Mouse (Mus musculus) kidney, embryonic 15.5 days (tissue): ENCODE results near the gene Zfp184. TPM values are rescaled to one million over a fixed set of nuclear protein-coding genes. Genes with fewer than 3 reads are reported as not detected.

Experiments
- ATAC-seq: fragments of 200-750 bp; cut with Nextera tagmentation; replicated peaks from 2 replicates; pipeline ENCODE4 v1.8.0; 2017; ENCODE audit warnings: moderate TSS enrichment; ENCODE audit not compliant: low FRiP score
- H3K27ac ChIP-seq: fragments of 300-500 bp; sonication (generic); 2 replicates; pipeline ENCODE4 v1.5.1; 2015; ENCODE audit warnings: mild to moderate bottlenecking, inconsistent platforms
- H3K27me3 ChIP-seq: fragments of 300-500 bp; sonication (generic); 2 replicates; pipeline ENCODE4 v1.6.1; 2015; ENCODE audit warnings: inconsistent platforms
- H3K36me3 ChIP-seq: fragments of 300-500 bp; sonication (generic); 2 replicates; pipeline ENCODE4 v1.6.1; 2015; ENCODE audit warnings: inconsistent platforms
- H3K4me1 ChIP-seq: fragments of 300-500 bp; sonication (generic); 2 replicates; pipeline ENCODE4 v1.6.1; 2015; ENCODE audit warnings: inconsistent platforms
- H3K4me2 ChIP-seq: fragments of 300-500 bp; sonication (generic); 2 replicates; pipeline ENCODE4 v1.6.1; 2015; ENCODE audit warnings: moderate library complexity, mild to moderate bottlenecking, inconsistent platforms
- H3K4me3 ChIP-seq: fragments of 300-500 bp; sonication (generic); replicated peaks from 2 replicates; pipeline ENCODE4 v1.5.1; 2015; ENCODE audit warnings: mild to moderate bottlenecking, inconsistent platforms
- H3K9ac ChIP-seq: fragments of 300-500 bp; sonication (generic); 2 replicates; pipeline ENCODE4 v1.6.1; 2015; ENCODE audit warnings: mild to moderate bottlenecking, inconsistent platforms
- H3K9me3 ChIP-seq: fragments of 300-500 bp; sonication (generic); replicated peaks from 2 replicates; pipeline ENCODE4 v1.6.1; 2016; ENCODE audit warnings: inconsistent platforms
- WGBS: fragments of 180-500 bp; shearing (Covaris S2); methylation state at CpG from one replicate; pipeline ENCODE4 v1.1.7; 2015; ENCODE audit warnings: mixed read lengths; 5-methylcytosine and 5-hydroxymethylcytosine counted together
- polyA plus RNA-seq: library from polyadenylated mRNA; unstranded; fragments of >200 nt; fragmentation: Nextera tagmentation; extraction: Ambion mirVana; gene quantifications from 2 replicates; pipeline ENCODE4 v1.2.1, GENCODE M21; 2015

Gene Zfp184
- polyA plus RNA-seq, 1 experiment from 2014 or later, result 12.1 TPM

- H3K9ac ChIP-seq, result no peak overlapping the region
- peak overlapping the region; percentile 62 for H3K4me2 ChIP-seq
- under 1% methylated on average over 21 of the region's 21 CpGs for WGBS
- H3K27ac ChIP-seq, result no peak overlapping the region
- peaks cover 83% of the 10 kb centered on the region for H3K27me3 ChIP-seq
- H3K4me1 ChIP-seq, result peaks cover 25% of the 10 kb centered on the region
- H3K9me3 ChIP-seq, result no peaks in the 10 kb centered on the region
- no peaks in the 10 kb centered on the region for H3K36me3 ChIP-seq
- 0 out of 2 replicates have a peak, but pooled peaks have one; percentile 66 for ATAC-seq
- peak overlapping the region; percentile 41 for H3K4me3 ChIP-seq
Measured at GRCm38 (mm10) chr13:21995331-21995914, 50.5 kb downstream of the Zfp184 start.

GRCm38 (mm10) chr13:21996101-21996839 is 51.4 kb downstream of the Zfp184 start:
- no peaks in the 10 kb centered on the region for H3K36me3 ChIP-seq
- no peak for ATAC-seq
- H3K4me1 ChIP-seq, result peaks cover 25% of the 10 kb centered on the region
- H3K9me3 ChIP-seq, result no peaks in the 10 kb centered on the region
- WGBS, result 3% methylated on average over 12 of the region's 12 CpGs
- H3K4me2 ChIP-seq, result peak overlapping the region; percentile 62
- no peak overlapping the region for H3K27ac ChIP-seq
- H3K9ac ChIP-seq, result no peak overlapping the region
- H3K4me3 ChIP-seq, result peak overlapping the region; percentile 41
- H3K27me3 ChIP-seq, result peaks cover 88% of the 10 kb centered on the region

- no peak for ATAC-seq
- H3K27me3 ChIP-seq, result peaks cover 88% of the 10 kb centered on the region
Measured at GRCm38 (mm10) chr13:21996840-21997185, 51.9 kb downstream of the Zfp184 start.

GRCm38 (mm10) chr13:21997201-21997820 is 52.4 kb downstream of the Zfp184 start:
- Histone ChIP-seq H3K4me1 (peaks cover 25% of the 10 kb centered on the region), H3K27me3 (peaks cover 91% of the 10 kb centered on the region), H3K4me2 (peak overlapping the region; percentile 62), H3K9ac (no peak overlapping the region), H3K9me3 (no peaks in the 10 kb centered on the region), H3K36me3 (no peaks in the 10 kb centered on the region), H3K27ac (no peak overlapping the region), H3K4me3 (peak overlapping the region; percentile 31)
- no peak for ATAC-seq
- 2% methylated on average over 21 of the region's 21 CpGs for WGBS

More at GRCm38 (mm10) chr13:21996840-21997185, 51.9 kb downstream of the Zfp184 start:
- Histone ChIP-seq H3K4me1 (peaks cover 25% of the 10 kb centered on the region), H3K4me2 (peak overlapping the region; percentile 62), H3K9me3 (no peaks in the 10 kb centered on the region), H3K27ac (no peak overlapping the region), H3K36me3 (no peaks in the 10 kb centered on the region), H3K4me3 (peak overlapping the region; percentile 31), H3K9ac (no peak overlapping the region)
- WGBS, result 1% methylated on average over 13 of the region's 13 CpGs

- 8% methylated on average over 4 of the region's 4 CpGs for WGBS
- Histone ChIP-seq H3K36me3 (no peaks in the 10 kb centered on the region), H3K4me2 (no peak overlapping the region), H3K9me3 (no peaks in the 10 kb centered on the region), H3K4me3 (peak overlapping the region; percentile 31), H3K27ac (no peak overlapping the region), H3K27me3 (peaks cover 91% of the 10 kb centered on the region), H3K4me1 (peaks cover 25% of the 10 kb centered on the region), H3K9ac (no peak overlapping the region)
- no peak for ATAC-seq
Measured at GRCm38 (mm10) chr13:21997821-21998220, 52.9 kb downstream of the Zfp184 start.

GRCm38 (mm10) chr13:21998412-21998811 is 53.5 kb downstream of the Zfp184 start:
- whole genome bisulfite sequencing, result 17% methylated on average over 3 of the region's 3 CpGs
- Histone ChIP-seq H3K9me3 (no peaks in the 10 kb centered on the region), H3K27ac (no peak overlapping the region), H3K4me2 (no peak overlapping the region), H3K27me3 (peaks cover 94% of the 10 kb centered on the region), H3K36me3 (no peaks in the 10 kb centered on the region), H3K9ac (no peak overlapping the region), H3K4me1 (peaks cover 25% of the 10 kb centered on the region), H3K4me3 (no peak overlapping the region)
- no peak for ATAC-seq

GRCm38 (mm10) chr13:21999147-21999546 is 54.3 kb downstream of the Zfp184 start:
- Histone ChIP-seq H3K36me3 (no peaks in the 10 kb centered on the region), H3K4me3 (no peak overlapping the region), H3K4me2 (no peak overlapping the region), H3K9me3 (no peaks in the 10 kb centered on the region), H3K27me3 (peaks cover 97% of the 10 kb centered on the region), H3K9ac (no peak overlapping the region), H3K27ac (no peak overlapping the region), H3K4me1 (peaks cover 25% of the 10 kb centered on the region)
- 33% methylated on average over 4 of the region's 4 CpGs for WGBS
- no peak for ATAC-seq

- Histone ChIP-seq H3K27ac (no peak overlapping the region), H3K27me3 (peaks cover 100% of the 10 kb centered on the region), H3K4me2 (no peak overlapping the region), H3K4me3 (no peak overlapping the region), H3K9ac (no peak overlapping the region), H3K36me3 (no peaks in the 10 kb centered on the region), H3K4me1 (peaks cover 25% of the 10 kb centered on the region), H3K9me3 (no peaks in the 10 kb centered on the region)
- ATAC-seq, result no peak
- 45% methylated on average over 2 of the region's 2 CpGs for whole genome bisulfite sequencing
Measured at GRCm38 (mm10) chr13:22001346-22001745, 56.5 kb downstream of the Zfp184 start.

- no peaks in the 10 kb centered on the region for H3K36me3 ChIP-seq
- no peak for ATAC-seq
- H3K4me3 ChIP-seq, result no peak overlapping the region
- H3K9me3 ChIP-seq, result no peaks in the 10 kb centered on the region
- H3K4me1 ChIP-seq, result peaks cover 26% of the 10 kb centered on the region
- H3K9ac ChIP-seq, result no peak overlapping the region
- no peak overlapping the region for H3K4me2 ChIP-seq
- WGBS, result 13% methylated on average over 5 of the region's 5 CpGs
- H3K27me3 ChIP-seq, result peaks cover 100% of the 10 kb centered on the region
- H3K27ac ChIP-seq, result no peak overlapping the region
Measured at GRCm38 (mm10) chr13:22001823-22002222, 56.9 kb downstream of the Zfp184 start.

- Histone ChIP-seq H3K36me3 (no peaks in the 10 kb centered on the region), H3K4me3 (peak overlapping the region; percentile 56), H3K9ac (peak overlapping the region; percentile 23), H3K9me3 (no peaks in the 10 kb centered on the region), H3K4me1 (peaks cover 23% of the 10 kb centered on the region), H3K4me2 (peak overlapping the region; percentile 93), H3K27ac (no peak overlapping the region), H3K27me3 (peaks cover 100% of the 10 kb centered on the region)
- WGBS, result under 1% methylated on average over 45 of the region's 45 CpGs
- ATAC-seq, result peak; percentile 91
Measured at GRCm38 (mm10) chr13:22005605-22006333, 60.9 kb downstream of the Zfp184 start.

- no peaks in the 10 kb centered on the region for H3K9me3 ChIP-seq
- H3K4me1 ChIP-seq, result peaks cover 23% of the 10 kb centered on the region
- peak overlapping the region; percentile 93 for H3K4me2 ChIP-seq
- no peaks in the 10 kb centered on the region for H3K36me3 ChIP-seq
- peak overlapping the region; percentile 56 for H3K4me3 ChIP-seq
- under 1% methylated on average over 38 of the region's 38 CpGs for WGBS
- ATAC-seq, result peak; percentile 93
- peak overlapping the region; percentile 23 for H3K9ac ChIP-seq
- H3K27me3 ChIP-seq, result peaks cover 98% of the 10 kb centered on the region
- no peak overlapping the region for H3K27ac ChIP-seq
Measured at GRCm38 (mm10) chr13:22006334-22007120, 61.6 kb downstream of the Zfp184 start.
